In the genomic region with DNA sequence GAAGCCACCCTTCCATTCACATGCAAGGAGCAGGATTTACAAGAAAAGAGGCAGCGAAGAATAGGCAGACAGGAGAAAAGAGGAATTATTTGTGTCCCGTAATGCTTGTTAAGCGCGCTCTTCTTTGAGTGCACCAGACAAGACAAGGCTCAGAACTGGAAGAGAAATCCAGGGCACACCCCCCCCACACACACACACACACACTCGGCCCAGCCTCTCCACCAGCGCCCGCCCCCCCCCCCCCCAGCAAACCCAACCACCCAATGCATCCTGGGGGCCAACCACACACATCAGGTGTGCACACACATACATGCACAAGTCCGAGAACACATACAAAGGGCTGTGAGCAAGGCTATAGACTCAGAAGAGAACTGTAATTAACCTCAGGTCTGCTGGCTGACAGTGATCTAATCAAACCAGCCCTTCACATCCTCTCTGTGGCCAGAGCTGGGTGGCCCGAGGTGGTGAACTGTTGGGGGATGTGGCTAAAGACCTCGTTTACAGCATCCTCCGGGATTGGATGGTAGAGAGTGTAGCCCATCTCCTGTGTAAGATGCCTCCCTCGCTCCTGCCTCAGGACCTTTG, we compare ENCODE assay signal across 10 mouse cellular contexts.
DNase-seq lines count a peak whose midpoint lies in the region; ATAC-seq and TF ChIP-seq lines count a peak whose summit lies in the region.
"Had no signal": no experiment of that assay in that cellular context is flagged by ENCODE, and none has a peak within 500 bp of the region (broad histone marks: within the 10 kb centered on the region; RNA-seq: fewer than 3 reads in every experiment).

No protein-coding gene starts in this region.

- H3K27ac ChIP-seq in kidney, embryonic 15.5 days, result no peak overlapping the region
- H3K27ac ChIP-seq in forebrain, embryonic 10.5 days, result peak overlapping the region; percentile 93
- H3K27ac ChIP-seq in intestine, postnatal 0 days (ENCODE audit: low read depth, low read length), result no peak overlapping the region
- H3K27ac ChIP-seq in neural tube, embryonic 12.5 days, result no peak overlapping the region

- intact Hi-C loops in left cerebral cortex, postnatal 14 days (cut with DNase I), result no loop called here

- H3K9me3 ChIP-seq in kidney, embryonic 15.5 days (replicated peaks), result no peaks in the 10 kb centered on the region
- no peaks in the 10 kb centered on the region for H3K9me3 ChIP-seq in forebrain, embryonic 10.5 days
- no peaks in the 10 kb centered on the region for H3K9me3 ChIP-seq in intestine, postnatal 0 days (ENCODE audit: control insufficient read depth)
- no peaks in the 10 kb centered on the region for H3K9me3 ChIP-seq in neural tube, embryonic 12.5 days

- H3K36me3 ChIP-seq in kidney, embryonic 15.5 days, result no peaks in the 10 kb centered on the region
- H3K36me3 ChIP-seq in forebrain, embryonic 10.5 days (replicated peaks), result no peaks in the 10 kb centered on the region
- no peaks in the 10 kb centered on the region for H3K36me3 ChIP-seq in intestine, postnatal 0 days (ENCODE audit: control insufficient read depth, insufficient read depth)
- H3K36me3 ChIP-seq in neural tube, embryonic 12.5 days, result no peaks in the 10 kb centered on the region

- H3K27me3 ChIP-seq in kidney, embryonic 15.5 days, result peaks cover 61% of the 10 kb centered on the region
- H3K27me3 ChIP-seq in forebrain, embryonic 10.5 days (ENCODE audit: poor library complexity, severe bottlenecking), result peaks cover 98% of the 10 kb centered on the region
- peaks cover 24% of the 10 kb centered on the region; the same call in 1 of the 2 replicates for H3K27me3 ChIP-seq in intestine, postnatal 0 days (replicated peaks; ENCODE audit: control insufficient read depth, insufficient read depth, low read length)
- peaks cover 31% of the 10 kb centered on the region for H3K27me3 ChIP-seq in neural tube, embryonic 12.5 days (replicated peaks)

- H3K4me2 ChIP-seq in kidney, embryonic 15.5 days, result peak overlapping the region; percentile 56
- H3K4me2 ChIP-seq in intestine, postnatal 0 days (replicated peaks; ENCODE audit: low read depth), result 0 out of 2 replicates have a peak overlapping the region, but pooled peaks have one; percentile 6
- peak overlapping the region; percentile 55 for H3K4me2 ChIP-seq in neural tube, embryonic 12.5 days (replicated peaks)

- peak overlapping the region; percentile 21 for H3K4me3 ChIP-seq in kidney, embryonic 15.5 days (replicated peaks)
- H3K4me3 ChIP-seq in forebrain, embryonic 10.5 days, result peak overlapping the region; percentile 47
- no peak overlapping the region for H3K4me3 ChIP-seq in intestine, postnatal 0 days (ENCODE audit: low read depth, low read length)
- H3K4me3 ChIP-seq in neural tube, embryonic 12.5 days, result peak overlapping the region; percentile 13; the same call in 1 of the 2 replicates

- DNase-seq in kidney, postnatal 36 days, result no peak
- DNase-seq in forebrain, embryonic 10.5 days (ENCODE audit: extremely low spot score, low spot score), result no peak
- DNase-seq in adrenal gland, adult 8-10 months, result no peak
- no peak for DNase-seq in B cell, adult 2 months
- DNase-seq in left cerebral cortex, postnatal 14 days (ENCODE audit: low spot score in 2 of 2), result no peak
- DNase-seq: adrenal gland, postnatal 25 days; liver had no signal

- H3K9ac ChIP-seq in kidney, embryonic 15.5 days, result no peak overlapping the region; the same call in 1 of the 2 replicates
- no peak overlapping the region for H3K9ac ChIP-seq in intestine, postnatal 0 days (ENCODE audit: low read depth, low read length)
- H3K9ac ChIP-seq in neural tube, embryonic 12.5 days, result peak overlapping the region; percentile 49

- 17% methylated on average over 12 of the region's 12 CpGs for WGBS in kidney, embryonic 15.5 days
- WGBS in forebrain, embryonic 10.5 days, result 3% methylated on average over 10 of the region's 12 CpGs
- WGBS in intestine, postnatal 0 days, result 28% methylated on average over 10 of the region's 12 CpGs
- 8% methylated on average over 10 of the region's 12 CpGs for WGBS in neural tube, embryonic 12.5 days

- peaks cover 10% of the 10 kb centered on the region; the same call in 1 of the 2 replicates for H3K4me1 ChIP-seq in kidney, embryonic 15.5 days
- H3K4me1 ChIP-seq in forebrain, embryonic 10.5 days, result peaks cover 49% of the 10 kb centered on the region
- H3K4me1 ChIP-seq in intestine, postnatal 0 days (replicated peaks; ENCODE audit: control insufficient read depth, insufficient read depth, low read length), result no peaks in the 10 kb centered on the region
- H3K4me1 ChIP-seq in neural tube, embryonic 12.5 days, result peaks cover 12% of the 10 kb centered on the region

- no peak for TF ChIP-seq CTCF in intestine, postnatal 0 days (IDR thresholded peaks at IDR 0.05; ENCODE audit: low read depth)

- no peak for ATAC-seq in kidney, embryonic 15.5 days (replicated peaks; ENCODE audit: low FRiP score)
- no peak for ATAC-seq in intestine, postnatal 0 days
- ATAC-seq in neural tube, embryonic 12.5 days (ENCODE audit: low FRiP score, low read depth), result peak; percentile 50; the same call in 1 of the 2 replicates

Comparison
In these comparisons a context has a peak if more than half of its experiments do, and no peak if none do; other contexts are left out.
1. H3K4me2 ChIP-seq: peak in every context shown above with its lines; median percentile 56 in kidney, embryonic 15.5 days; 55 in neural tube, embryonic 12.5 days; 6 in intestine, postnatal 0 days.